Mouse (Mus musculus) forebrain, embryonic 13.5 days (tissue): ENCODE measurements around the gene Krtap4-13. TPM values are rescaled to one million over a fixed set of nuclear protein-coding genes. Genes with fewer than 3 reads are reported as not detected.
"Not testable (repeated sequence)": the region's sequence is repeated elsewhere in the genome, so short reads cannot be mapped to it uniquely, and the experiment has no call there.

Experiments
- ATAC-seq: fragments of 200-750 bp; cut with Nextera tagmentation; 2 replicates; pipeline ENCODE4 v1.8.0; 2017
- H3K27ac ChIP-seq: fragments of 300-500 bp; sonication (generic); 2 replicates; pipeline ENCODE4 v1.5.1; 2015; ENCODE audit warnings: inconsistent platforms, mild to moderate bottlenecking, moderate library complexity
- H3K27me3 ChIP-seq: fragments of 300-500 bp; sonication (generic); 2 replicates; pipeline ENCODE4 v1.6.1; 2015; ENCODE audit warnings: mild to moderate bottlenecking, inconsistent platforms
- H3K36me3 ChIP-seq: fragments of 300-500 bp; sonication (generic); 2 replicates; pipeline ENCODE4 v1.6.1; 2015; ENCODE audit warnings: mild to moderate bottlenecking, inconsistent platforms; ENCODE audit not compliant: poor library complexity, severe bottlenecking
- H3K4me1 ChIP-seq: fragments of 300-500 bp; sonication (generic); 2 replicates; pipeline ENCODE4 v1.6.1; 2015; ENCODE audit warnings: inconsistent platforms
- H3K4me2 ChIP-seq: fragments of 300-500 bp; sonication (generic); 2 replicates; pipeline ENCODE4 v1.6.1; 2015; ENCODE audit warnings: inconsistent platforms, mild to moderate bottlenecking, moderate library complexity
- H3K4me3 ChIP-seq: fragments of 300-500 bp; sonication (generic); 2 replicates; pipeline ENCODE4 v1.5.1; 2015; ENCODE audit warnings: mild to moderate bottlenecking, inconsistent platforms
- H3K9ac ChIP-seq: fragments of 300-500 bp; sonication (generic); 2 replicates; pipeline ENCODE4 v1.6.1; 2015; ENCODE audit warnings: mild to moderate bottlenecking, inconsistent platforms
- H3K9me3 ChIP-seq: fragments of 300-500 bp; sonication (generic); replicated peaks from 2 replicates; pipeline ENCODE4 v1.6.1; 2016; ENCODE audit warnings: inconsistent platforms
- WGBS: fragments of 180-500 bp; shearing (Covaris S2); methylation state at CpG from one replicate; pipeline ENCODE4 v1.1.7; 2015; 5-methylcytosine and 5-hydroxymethylcytosine counted together
- polyA plus RNA-seq: library from polyadenylated mRNA; unstranded; fragments of >200 nt; fragmentation: Nextera tagmentation; extraction: Ambion mirVana; gene quantifications from 2 replicates; pipeline ENCODE4 v1.2.1, GENCODE M21; 2015

Gene Krtap4-13
- polyA plus RNA-seq, 1 experiment from 2014 or later: not detected

GRCm38 (mm10) chr11:99780604-99781003, 29.1 kb downstream of the Krtap4-13 start, which contains the start of gene Krtap4-8:
TSS of gene Krtap4-8 (minus strand) at chr11:99780704.
- no peak within 1 kb of the TSS for H3K4me3 ChIP-seq
- no peak for ATAC-seq
- H3K4me1 ChIP-seq: no peaks in the 10 kb centered on the region
- H3K36me3 ChIP-seq: no peaks in the 10 kb centered on the region
- H3K27ac ChIP-seq: no peak within 1 kb of the TSS
- no peaks in the 10 kb centered on the region for H3K27me3 ChIP-seq
- no peaks in the 10 kb centered on the region for H3K9me3 ChIP-seq
- WGBS: 97% methylated on average over 2 of the region's 2 CpGs
- H3K4me2 ChIP-seq: no peak within 1 kb of the TSS
- H3K9ac ChIP-seq: no peak within 1 kb of the TSS

GRCm38 (mm10) chr11:99778401-99778800, 31.3 kb downstream of the Krtap4-13 start:
- Histone ChIP-seq H3K27me3 (no peaks in the 10 kb centered on the region), H3K9ac (no peak overlapping the region), H3K9me3 (no peaks in the 10 kb centered on the region), H3K4me3 (no peak overlapping the region), H3K27ac (no peak overlapping the region), H3K4me1 (no peaks in the 10 kb centered on the region), H3K36me3 (no peaks in the 10 kb centered on the region), H3K4me2 (no peak overlapping the region)
- ATAC-seq: no peak
- 38% methylated on average over 7 of the region's 7 CpGs for WGBS

- not testable (repeated sequence) for H3K9me3 ChIP-seq, H3K27ac ChIP-seq, H3K27me3 ChIP-seq, H3K4me2 ChIP-seq, H3K4me3 ChIP-seq, H3K36me3 ChIP-seq, ATAC-seq, H3K4me1 ChIP-seq, H3K9ac ChIP-seq
These were observed 36.9 kb downstream of the Krtap4-13 start, which contains the start of gene Gm11595 for GRCm38 (mm10) chr11:99772813-99773212. TSS of gene Gm11595 (minus strand) at chr11:99772913.

- no peaks in the 10 kb centered on the region for H3K36me3 ChIP-seq
- 70% methylated on average over 2 of the region's 2 CpGs for whole genome bisulfite sequencing
- ATAC-seq: no peak
These were observed 41.3 kb downstream of the Krtap4-13 start for GRCm38 (mm10) chr11:99768410-99768809.

More at GRCm38 (mm10) chr11:99768410-99768809, 41.3 kb downstream of the Krtap4-13 start:
- H3K9ac ChIP-seq: no peak overlapping the region
- H3K27me3 ChIP-seq: no peaks in the 10 kb centered on the region
- no peaks in the 10 kb centered on the region for H3K4me1 ChIP-seq
- no peak overlapping the region for H3K4me3 ChIP-seq
- H3K4me2 ChIP-seq: no peak overlapping the region
- no peak overlapping the region for H3K27ac ChIP-seq
- H3K9me3 ChIP-seq: no peaks in the 10 kb centered on the region

Other genes starting within 250 kb of the Krtap4-13 start
- not detected in 2 replicates for gene Krtap3-1, start 243.3 kb downstream of the Krtap4-13 start, polyA plus RNA-seq
- not detected in 2 replicates for gene Krtap1-5, start 228.9 kb downstream of the Krtap4-13 start, polyA plus RNA-seq
- gene Krtap1-4, start 226.2 kb downstream of the Krtap4-13 start, polyA plus RNA-seq: not detected in 2 replicates
- gene Krtap1-3, start 218.6 kb downstream of the Krtap4-13 start, polyA plus RNA-seq: not detected in 2 replicates
- not detected in 2 replicates for gene Krtap9-3, start 211.8 kb downstream of the Krtap4-13 start, polyA plus RNA-seq
- not detected in 2 replicates for gene Gm11938, start 206.6 kb downstream of the Krtap4-13 start, polyA plus RNA-seq
- not detected in 2 replicates for gene Gm11937, start 199.7 kb downstream of the Krtap4-13 start, polyA plus RNA-seq
- gene Krtap2-4, start 195.0 kb downstream of the Krtap4-13 start, polyA plus RNA-seq: not detected in 2 replicates
- gene Gm11562, start 189.5 kb downstream of the Krtap4-13 start, polyA plus RNA-seq: not detected in 2 replicates
- gene Krtap4-1, start 181.7 kb downstream of the Krtap4-13 start, polyA plus RNA-seq: not detected in 2 replicates
- gene Krtap4-2, start 174.8 kb downstream of the Krtap4-13 start, polyA plus RNA-seq: not detected in 2 replicates
- gene Krtap4-7, start 165.8 kb downstream of the Krtap4-13 start, polyA plus RNA-seq: not detected in 2 replicates
- gene Gm11555, start 159.7 kb downstream of the Krtap4-13 start, polyA plus RNA-seq: not detected in 2 replicates
- gene Gm11563, start 150.9 kb downstream of the Krtap4-13 start, polyA plus RNA-seq: not detected in 2 replicates
- not detected in 2 replicates for gene Krtap4-6, start 143.9 kb downstream of the Krtap4-13 start, polyA plus RNA-seq
- not detected in 2 replicates for gene Gm14190, start 119.2 kb downstream of the Krtap4-13 start, polyA plus RNA-seq
- gene Gm14180, start 75.6 kb downstream of the Krtap4-13 start, polyA plus RNA-seq: not detected in 2 replicates
- not detected in 2 replicates for gene Gm11595, start 37.0 kb downstream of the Krtap4-13 start, polyA plus RNA-seq
- not detected in 2 replicates for gene Krtap4-8, start 29.2 kb downstream of the Krtap4-13 start, polyA plus RNA-seq
- not detected in 2 replicates for gene Krtap4-9, start 24.7 kb downstream of the Krtap4-13 start, polyA plus RNA-seq
- gene Gm11596, start 16.4 kb downstream of the Krtap4-13 start, polyA plus RNA-seq: not detected in 2 replicates
- not detected in 2 replicates for gene Gm11569, start 11.0 kb downstream of the Krtap4-13 start, polyA plus RNA-seq
- not detected in 2 replicates for gene Gm11554, start 5.4 kb downstream of the Krtap4-13 start, polyA plus RNA-seq
- not detected in 2 replicates for gene Gm11564, start 5.8 kb upstream of the Krtap4-13 start, polyA plus RNA-seq
- gene 2300003K06Rik, start 28.2 kb upstream of the Krtap4-13 start, polyA plus RNA-seq: not detected in 2 replicates
- not detected in 2 replicates for gene Krtap4-16, start 41.7 kb upstream of the Krtap4-13 start, polyA plus RNA-seq
- gene Gm11568, start 48.0 kb upstream of the Krtap4-13 start, polyA plus RNA-seq: not detected in 2 replicates
- gene Gm11559, start 54.6 kb upstream of the Krtap4-13 start, polyA plus RNA-seq: not detected in 2 replicates
- gene Krtap9-1, start 63.5 kb upstream of the Krtap4-13 start, polyA plus RNA-seq: not detected in 2 replicates
- not detected in 2 replicates for gene Gm11567, start 69.3 kb upstream of the Krtap4-13 start, polyA plus RNA-seq
- not detected in 2 replicates for gene Krtap31-1, start 98.0 kb upstream of the Krtap4-13 start, polyA plus RNA-seq
- not detected in 2 replicates for gene Gm11565, start 104.9 kb upstream of the Krtap4-13 start, polyA plus RNA-seq
- not detected in 2 replicates for gene Krtap31-2, start 126.4 kb upstream of the Krtap4-13 start, polyA plus RNA-seq
- not detected in 2 replicates for gene Krtap9-5, start 138.6 kb upstream of the Krtap4-13 start, polyA plus RNA-seq
- gene Krtap29-1, start 169.2 kb upstream of the Krtap4-13 start, polyA plus RNA-seq: not detected in 2 replicates
- not detected in 2 replicates for gene Krtap16-1, start 176.7 kb upstream of the Krtap4-13 start, polyA plus RNA-seq
- not detected in 2 replicates for gene Krtap17-1, start 184.1 kb upstream of the Krtap4-13 start, polyA plus RNA-seq
- not detected in 2 replicates for gene Krt33a, start 206.3 kb upstream of the Krtap4-13 start, polyA plus RNA-seq
- gene Krt33b, start 220.0 kb upstream of the Krtap4-13 start, polyA plus RNA-seq: not detected in 2 replicates
- gene Krt34, start 231.7 kb upstream of the Krtap4-13 start, polyA plus RNA-seq: not detected in 2 replicates
- not detected in 2 replicates for gene Krt31, start 240.7 kb upstream of the Krtap4-13 start, polyA plus RNA-seq